Mouse (Mus musculus): ENCODE measurements around the gene Nup50.

Nup50 gene

GRCm38 (mm10) chr15:84950053-84950452 lies 26.8 kb downstream of the Nup50 start:
- no peak for DNase-seq (ENCODE audit: low spot score in 2 of 2)

- no peak for DNase-seq (ENCODE audit: low spot score in 2 of 2)
Measured at GRCm38 (mm10) chr15:84953259-84953658, 30.0 kb downstream of the Nup50 start.

- DNase-seq (ENCODE audit: low spot score in 2 of 2), result no peak
Measured at GRCm38 (mm10) chr15:84957851-84958250, 34.6 kb downstream of the Nup50 start.

GRCm38 (mm10) chr15:84958331-84958730 lies 35.1 kb downstream of the Nup50 start:
- no peak for DNase-seq (ENCODE audit: low spot score in 2 of 2)

GRCm38 (mm10) chr15:84959891-84960290 lies 36.7 kb downstream of the Nup50 start:
- no peak for DNase-seq (ENCODE audit: low spot score in 2 of 2)

GRCm38 (mm10) chr15:84960692-84961091 lies 37.5 kb downstream of the Nup50 start:
- no peak for DNase-seq (ENCODE audit: low spot score in 2 of 2)

- no peak for DNase-seq (ENCODE audit: low spot score in 2 of 2)
Measured at GRCm38 (mm10) chr15:84962518-84962917, 39.3 kb downstream of the Nup50 start.

- no peak for DNase-seq (ENCODE audit: low spot score in 2 of 2)
Measured at GRCm38 (mm10) chr15:84964771-84965170, 41.6 kb downstream of the Nup50 start.

GRCm38 (mm10) chr15:84965575-84966360 lies 42.6 kb downstream of the Nup50 start:
- DNase-seq (ENCODE audit: low spot score in 2 of 2), result no peak

- DNase-seq (ENCODE audit: low spot score in 2 of 2), result no peak
Measured at GRCm38 (mm10) chr15:84968534-84968933, 45.3 kb downstream of the Nup50 start.

- no peak for DNase-seq (ENCODE audit: low spot score in 2 of 2)
Measured at GRCm38 (mm10) chr15:84972860-84973543, 49.8 kb downstream of the Nup50 start.

- no peak for DNase-seq (ENCODE audit: low spot score in 2 of 2)
Measured at GRCm38 (mm10) chr15:84973544-84973871, 50.3 kb downstream of the Nup50 start.

GRCm38 (mm10) chr15:84975729-84976128 lies 52.5 kb downstream of the Nup50 start:
- no peak for DNase-seq (ENCODE audit: low spot score in 2 of 2)

GRCm38 (mm10) chr15:84981609-84982313 lies 58.5 kb downstream of the Nup50 start:
- DNase-seq (ENCODE audit: low spot score in 2 of 2), result no peak

- DNase-seq (ENCODE audit: low spot score in 2 of 2), result no peak
Measured at GRCm38 (mm10) chr15:84982888-84983287, 59.7 kb downstream of the Nup50 start.

- no peak for DNase-seq (ENCODE audit: low spot score in 2 of 2)
Measured at GRCm38 (mm10) chr15:84983721-84984120, 60.5 kb downstream of the Nup50 start.

- DNase-seq (ENCODE audit: low spot score in 2 of 2), result no peak
Measured at GRCm38 (mm10) chr15:84985516-84986160, 62.4 kb downstream of the Nup50 start.

- DNase-seq (ENCODE audit: low spot score in 2 of 2), result no peak
Measured at GRCm38 (mm10) chr15:84986171-84987019, 63.2 kb downstream of the Nup50 start.

GRCm38 (mm10) chr15:84987020-84987815 lies 64.0 kb downstream of the Nup50 start:
- no peak for DNase-seq (ENCODE audit: low spot score in 2 of 2)

Data from cerebellum, postnatal 4 days (tissue).